Mouse (Mus musculus): ENCODE results near the gene Rps15. TPM values are rescaled to one million over a fixed set of nuclear protein-coding genes. Genes with fewer than 3 reads are reported as not detected.

Rps15 gene
- polyA plus RNA-seq, 1 experiment from 2014 or later: 845 TPM

DNA sequence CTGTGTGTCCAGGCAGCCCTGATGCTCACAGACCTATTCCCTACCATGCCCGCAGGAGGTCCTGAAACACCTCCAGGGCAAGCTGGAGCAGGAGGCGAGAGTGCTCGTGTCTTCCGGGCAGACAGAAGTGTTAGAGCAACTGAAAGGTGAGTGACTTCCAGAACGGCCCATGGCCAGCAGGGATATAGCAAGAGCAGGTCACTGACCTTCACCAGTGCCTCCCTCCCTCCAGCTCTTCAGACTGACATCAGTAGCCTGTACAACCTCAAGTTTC, 9.8 kb downstream of the Rps15 start:
- Histone ChIP-seq H3K9me3 (ENCODE audit: control insufficient read depth, low read length) (no peaks in the 10 kb centered on the region), H3K27me3 (ENCODE audit: control insufficient read depth, insufficient read depth, low read length) (peaks cover 2% of the 10 kb centered on the region; the same call in 1 of the 2 replicates), H3K4me3 (ENCODE audit: low read depth, low read length) (peak overlapping the region; percentile 66), H3K36me3 (ENCODE audit: control insufficient read depth, insufficient read depth, low read length) (peaks cover 16% of the 10 kb centered on the region), H3K4me1 (ENCODE audit: control insufficient read depth, insufficient read depth, low read length) (peaks cover 52% of the 10 kb centered on the region), H3K27ac (ENCODE audit: low read depth, low read length) (0 out of 2 replicates have a peak overlapping the region, but pooled peaks have one; percentile 6), H3K9ac (ENCODE audit: low read length) (peak overlapping the region; percentile 90), H3K4me2 (peak overlapping the region; percentile 65)
- ATAC-seq (ENCODE audit: low FRiP score): no peak
- no peak for DNase-seq (ENCODE audit: low spot score, missing footprints)
- WGBS: 55% methylated on average over 5 of the region's 5 CpGs

DNA sequence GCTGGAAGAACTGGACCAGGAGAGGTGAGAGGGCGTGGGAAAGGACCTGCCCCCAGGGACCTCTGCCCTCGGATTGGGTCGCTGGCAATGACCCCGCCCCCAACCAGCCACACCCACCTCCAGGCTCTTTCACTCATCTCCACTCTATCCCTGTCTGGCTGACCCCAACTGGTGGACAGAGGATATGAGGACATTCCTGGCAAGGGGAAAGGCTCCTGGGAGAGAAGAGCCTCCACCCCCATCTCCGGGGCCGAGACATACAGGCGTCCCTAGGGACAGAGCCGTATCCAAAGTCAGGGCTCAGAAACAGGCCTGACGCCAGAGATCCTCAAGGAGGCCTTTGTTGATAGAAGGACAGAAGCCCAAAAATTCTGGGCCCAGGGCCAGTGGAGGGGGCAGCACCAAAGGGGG, 10.2 kb downstream of the Rps15 start:
- H3K27me3 ChIP-seq (ENCODE audit: control insufficient read depth, insufficient read depth, low read length): peaks cover 2% of the 10 kb centered on the region; the same call in 1 of the 2 replicates
- 10% methylated on average over 9 of the region's 9 CpGs for WGBS
- H3K4me2 ChIP-seq: peak overlapping the region; percentile 65
- peaks cover 21% of the 10 kb centered on the region for H3K36me3 ChIP-seq (ENCODE audit: control insufficient read depth, insufficient read depth, low read length)
- ATAC-seq (ENCODE audit: low FRiP score) (no peak), DNase-seq (ENCODE audit: low spot score, missing footprints) (peak; percentile 90)
- peak overlapping the region; percentile 90 for H3K9ac ChIP-seq (ENCODE audit: low read length)
- H3K9me3 ChIP-seq (ENCODE audit: control insufficient read depth, low read length): no peaks in the 10 kb centered on the region
- peak overlapping the region; percentile 66 for H3K4me3 ChIP-seq (ENCODE audit: low read depth, low read length)
- peaks cover 48% of the 10 kb centered on the region for H3K4me1 ChIP-seq (ENCODE audit: control insufficient read depth, insufficient read depth, low read length)
- no peak overlapping the region for H3K27ac ChIP-seq (ENCODE audit: low read depth, low read length)

DNA sequence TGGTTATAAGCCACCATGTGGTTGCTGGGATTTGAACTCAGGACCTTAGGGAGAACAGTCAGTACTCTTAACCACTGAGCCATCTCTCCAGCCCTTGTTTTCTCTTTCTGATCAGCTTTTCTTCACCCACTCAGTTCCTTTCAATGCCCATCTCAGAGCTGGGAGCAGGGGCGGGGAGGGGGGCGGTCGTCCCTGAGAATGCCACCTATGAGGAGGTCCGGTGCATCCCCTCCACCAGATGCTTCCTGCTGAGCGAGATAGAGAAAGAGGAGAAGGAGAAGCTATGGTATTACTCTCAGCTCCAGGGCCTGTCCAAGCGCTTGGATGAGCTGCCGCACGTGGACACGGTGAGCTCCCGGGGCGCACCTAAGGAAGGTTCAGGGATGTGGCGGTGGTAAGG, 12.2 kb downstream of the Rps15 start:
- Histone ChIP-seq H3K4me1 (ENCODE audit: control insufficient read depth, insufficient read depth, low read length) (peaks cover 35% of the 10 kb centered on the region), H3K9me3 (ENCODE audit: control insufficient read depth, low read length) (no peaks in the 10 kb centered on the region), H3K9ac (ENCODE audit: low read length) (no peak overlapping the region), H3K27ac (ENCODE audit: low read depth, low read length) (no peak overlapping the region), H3K27me3 (ENCODE audit: control insufficient read depth, insufficient read depth, low read length) (no peaks in the 10 kb centered on the region; the same call in 1 of the 2 replicates), H3K4me2 (no peak overlapping the region), H3K4me3 (ENCODE audit: low read depth, low read length) (no peak overlapping the region), H3K36me3 (ENCODE audit: control insufficient read depth, insufficient read depth, low read length) (peaks cover 31% of the 10 kb centered on the region)
- peak; percentile 76 for DNase-seq (ENCODE audit: low spot score, missing footprints)
- WGBS: 37% methylated on average over 12 of the region's 12 CpGs
- no peak for ATAC-seq (ENCODE audit: low FRiP score)

- no peak overlapping the region for H3K27ac ChIP-seq (ENCODE audit: low read depth, low read length)
- H3K4me2 ChIP-seq: no peak overlapping the region
- no peaks in the 10 kb centered on the region for H3K9me3 ChIP-seq (ENCODE audit: control insufficient read depth, low read length)
- ATAC-seq (ENCODE audit: low FRiP score) (no peak), DNase-seq (ENCODE audit: low spot score, missing footprints) (peak; percentile 88)
- H3K4me1 ChIP-seq (ENCODE audit: control insufficient read depth, insufficient read depth, low read length): peaks cover 32% of the 10 kb centered on the region
- H3K9ac ChIP-seq (ENCODE audit: low read length): no peak overlapping the region
- H3K36me3 ChIP-seq (ENCODE audit: control insufficient read depth, insufficient read depth, low read length): peaks cover 31% of the 10 kb centered on the region
- WGBS: 26% methylated on average over 25 of the region's 25 CpGs
- no peak overlapping the region; the same call in 1 of the 2 replicates for H3K4me3 ChIP-seq (ENCODE audit: low read depth, low read length)
- no peaks in the 10 kb centered on the region; the same call in 1 of the 2 replicates for H3K27me3 ChIP-seq (ENCODE audit: control insufficient read depth, insufficient read depth, low read length)
Observed at GRCm38 (mm10) chr10:80304862-80305261, 12.6 kb downstream of the Rps15 start.

GRCm38 (mm10) chr10:80311560-80311959, 19.3 kb downstream of the Rps15 start:
- Histone ChIP-seq H3K27ac (ENCODE audit: low read depth, low read length) (no peak overlapping the region), H3K9ac (ENCODE audit: low read length) (no peak overlapping the region), H3K36me3 (ENCODE audit: control insufficient read depth, insufficient read depth, low read length) (peaks cover 31% of the 10 kb centered on the region), H3K4me1 (ENCODE audit: control insufficient read depth, insufficient read depth, low read length) (peaks cover 4% of the 10 kb centered on the region; the same call in 1 of the 2 replicates), H3K9me3 (ENCODE audit: control insufficient read depth, low read length) (no peaks in the 10 kb centered on the region), H3K4me2 (no peak overlapping the region), H3K27me3 (ENCODE audit: control insufficient read depth, insufficient read depth, low read length) (peaks cover 5% of the 10 kb centered on the region), H3K4me3 (ENCODE audit: low read depth, low read length) (no peak overlapping the region)
- ATAC-seq (ENCODE audit: low FRiP score): no peak
- DNase-seq (ENCODE audit: low spot score, missing footprints): peak; percentile 76
- 95% methylated on average over 16 of the region's 16 CpGs for WGBS

- DNase-seq (ENCODE audit: low spot score, missing footprints): peak; percentile 85
- WGBS: 73% methylated on average over 54 of the region's 54 CpGs
- Histone ChIP-seq H3K9me3 (ENCODE audit: control insufficient read depth, low read length) (no peaks in the 10 kb centered on the region), H3K27me3 (ENCODE audit: control insufficient read depth, insufficient read depth, low read length) (peaks cover 5% of the 10 kb centered on the region), H3K9ac (ENCODE audit: low read length) (no peak overlapping the region), H3K36me3 (ENCODE audit: control insufficient read depth, insufficient read depth, low read length) (peaks cover 20% of the 10 kb centered on the region), H3K4me1 (ENCODE audit: control insufficient read depth, insufficient read depth, low read length) (peaks cover 4% of the 10 kb centered on the region; the same call in 1 of the 2 replicates), H3K4me3 (ENCODE audit: low read depth, low read length) (no peak overlapping the region), H3K27ac (ENCODE audit: low read depth, low read length) (no peak overlapping the region), H3K4me2 (no peak overlapping the region)
- no peak for ATAC-seq (ENCODE audit: low FRiP score)
Observed at GRCm38 (mm10) chr10:80312586-80313504, 20.6 kb downstream of the Rps15 start.

DNA sequence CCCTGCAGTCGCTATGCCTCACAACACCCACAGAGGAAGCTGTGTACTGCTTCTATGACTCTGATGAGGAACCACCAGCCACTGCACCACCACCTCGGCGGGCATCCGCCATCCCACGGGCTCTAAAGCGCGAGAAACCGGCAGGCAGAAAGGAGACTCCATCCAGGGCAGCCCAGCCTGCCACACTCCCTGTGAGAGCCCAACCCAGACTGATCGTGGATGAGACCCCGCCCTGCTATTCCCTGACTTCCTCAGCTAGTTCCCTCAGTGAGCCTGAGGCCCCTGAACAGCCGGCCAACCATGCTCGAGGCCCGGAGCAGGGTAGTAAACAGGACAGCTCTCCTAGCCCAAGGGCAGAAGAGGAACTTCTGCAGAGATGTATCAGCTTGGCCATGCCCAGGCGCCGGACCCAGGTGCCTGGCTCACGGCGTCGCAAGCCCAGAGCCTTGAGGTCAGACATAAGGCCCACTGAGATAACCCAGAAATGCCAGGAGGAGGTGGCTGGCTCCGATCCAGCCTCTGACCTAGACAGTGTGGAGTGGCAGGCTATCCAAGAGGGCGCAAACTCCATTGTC, 21.5 kb downstream of the Rps15 start:
- no peak overlapping the region for H3K4me3 ChIP-seq (ENCODE audit: low read depth, low read length)
- DNase-seq (ENCODE audit: low spot score, missing footprints) (peak; percentile 86), ATAC-seq (ENCODE audit: low FRiP score) (no peak)
- no peak overlapping the region for H3K9ac ChIP-seq (ENCODE audit: low read length)
- H3K9me3 ChIP-seq (ENCODE audit: control insufficient read depth, low read length): no peaks in the 10 kb centered on the region
- H3K36me3 ChIP-seq (ENCODE audit: control insufficient read depth, insufficient read depth, low read length): peaks cover 19% of the 10 kb centered on the region
- no peak overlapping the region for H3K4me2 ChIP-seq
- H3K4me1 ChIP-seq (ENCODE audit: control insufficient read depth, insufficient read depth, low read length): peaks cover 4% of the 10 kb centered on the region; the same call in 1 of the 2 replicates
- peaks cover 5% of the 10 kb centered on the region for H3K27me3 ChIP-seq (ENCODE audit: control insufficient read depth, insufficient read depth, low read length)
- WGBS: 62% methylated on average over 20 of the region's 20 CpGs
- H3K27ac ChIP-seq (ENCODE audit: low read depth, low read length): no peak overlapping the region

DNA sequence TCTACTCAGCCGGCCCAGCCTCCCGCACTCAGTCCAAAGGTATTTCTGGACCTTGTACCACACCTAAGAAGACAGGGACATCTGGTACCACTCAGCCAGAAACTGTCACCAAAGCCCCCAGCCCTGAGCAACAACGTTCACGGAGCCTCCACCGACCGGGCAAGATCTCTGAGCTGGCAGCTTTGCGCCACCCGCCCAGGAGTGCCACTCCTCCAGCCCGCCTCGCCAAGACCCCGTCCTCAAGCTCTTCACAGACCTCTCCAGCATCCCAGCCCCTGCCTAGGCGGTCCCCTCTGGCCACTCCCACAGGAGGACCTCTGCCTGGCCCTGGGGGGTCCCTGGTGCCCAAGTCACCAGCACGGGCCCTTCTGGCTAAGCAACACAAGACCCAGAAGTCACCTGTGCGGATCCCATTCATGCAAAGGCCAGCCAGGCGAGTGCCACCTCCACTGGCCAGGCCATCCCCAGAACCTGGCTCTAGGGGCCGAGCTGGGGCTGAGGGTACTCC, 22.3 kb downstream of the Rps15 start:
- DNase-seq (ENCODE audit: low spot score, missing footprints) (peak; percentile 82), ATAC-seq (ENCODE audit: low FRiP score) (no peak)
- WGBS: 62% methylated on average over 16 of the region's 16 CpGs
- Histone ChIP-seq H3K9me3 (ENCODE audit: control insufficient read depth, low read length) (no peaks in the 10 kb centered on the region), H3K27ac (ENCODE audit: low read depth, low read length) (no peak overlapping the region), H3K4me1 (ENCODE audit: control insufficient read depth, insufficient read depth, low read length) (peaks cover 7% of the 10 kb centered on the region), H3K27me3 (ENCODE audit: control insufficient read depth, insufficient read depth, low read length) (peaks cover 5% of the 10 kb centered on the region), H3K36me3 (ENCODE audit: control insufficient read depth, insufficient read depth, low read length) (peaks cover 12% of the 10 kb centered on the region), H3K4me2 (no peak overlapping the region), H3K9ac (ENCODE audit: low read length) (no peak overlapping the region), H3K4me3 (ENCODE audit: low read depth, low read length) (no peak overlapping the region)

DNA sequence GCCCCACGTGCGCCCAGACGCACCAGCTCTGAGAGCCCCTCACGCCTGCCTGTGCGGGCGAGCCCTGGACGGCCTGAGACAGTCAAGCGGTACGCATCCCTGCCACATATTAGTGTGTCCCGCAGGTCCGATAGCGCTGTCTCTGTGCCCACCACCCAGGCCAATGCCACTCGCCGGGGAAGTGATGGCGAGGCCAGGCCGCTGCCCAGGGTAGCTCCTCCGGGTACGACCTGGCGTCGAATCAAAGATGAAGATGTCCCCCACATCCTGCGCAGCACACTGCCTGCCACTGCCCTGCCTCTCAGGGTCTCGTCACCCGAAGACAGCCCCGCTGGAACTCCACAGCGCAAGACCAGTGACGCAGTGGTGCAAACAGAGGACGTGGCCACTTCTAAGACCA, 23.1 kb downstream of the Rps15 start:
- H3K27ac ChIP-seq (ENCODE audit: low read depth, low read length): no peak overlapping the region
- H3K36me3 ChIP-seq (ENCODE audit: control insufficient read depth, insufficient read depth, low read length): peaks cover 12% of the 10 kb centered on the region
- no peaks in the 10 kb centered on the region for H3K9me3 ChIP-seq (ENCODE audit: control insufficient read depth, low read length)
- H3K4me3 ChIP-seq (ENCODE audit: low read depth, low read length): no peak overlapping the region
- peaks cover 12% of the 10 kb centered on the region for H3K4me1 ChIP-seq (ENCODE audit: control insufficient read depth, insufficient read depth, low read length)
- no peak overlapping the region for H3K4me2 ChIP-seq
- no peak for DNase-seq (ENCODE audit: low spot score, missing footprints)
- H3K27me3 ChIP-seq (ENCODE audit: control insufficient read depth, insufficient read depth, low read length): peaks cover 5% of the 10 kb centered on the region
- no peak overlapping the region for H3K9ac ChIP-seq (ENCODE audit: low read length)
- no peak for ATAC-seq (ENCODE audit: low FRiP score)
- 57% methylated on average over 27 of the region's 27 CpGs for WGBS

All from midbrain, embryonic 11.5 days (tissue).